Mouse (Mus musculus): ENCODE measurements at regions not wholly inside any gene's neighbourhood (a gene's known extent, or its start where the extent isn't known, plus 50 kb on each side); places are given as distances from the start of the nearest gene placed in this dataset.
A peak's percentile ranks its signal among the peaks of the same experiment; 100 is the strongest.

- no peaks in the 10 kb centered on the region; a peak in 1 of 4 replicates for H3K27me3 ChIP-seq (ENCODE audit: control insufficient read depth in 1 of 2, insufficient read depth in 2 of 2, low read length in 2 of 2)
- no peaks in the 10 kb centered on the region for H3K9me3 ChIP-seq (replicated peaks; ENCODE audit: insufficient read depth, low read length)
- H3K4me3 ChIP-seq (ENCODE audit: control insufficient read depth in 1 of 2, insufficient read depth in 1 of 2, low read depth in 2 of 2, low read length in 2 of 2), result no peak overlapping the region
- H3K79me2 ChIP-seq (ENCODE audit: control insufficient read depth, insufficient read depth, low read length, poor library complexity), result no peaks in the 10 kb centered on the region
- DNase-seq (ENCODE audit: low read depth, low spot score), result no peak
- H3K36me3 ChIP-seq (ENCODE audit: control insufficient read depth in 1 of 2, insufficient read depth in 2 of 2, low read length in 2 of 2), result peaks cover 0 to 11% of the 10 kb centered on the region in 2 experiments; a peak in 2 of 4 replicates
- no peak for TF ChIP-seq KAT2A (conservative IDR thresholded peaks at IDR 0.05; ENCODE audit: low read depth, low read length)
- no peak for TF ChIP-seq MYB (IDR thresholded peaks at IDR 0.05; ENCODE audit: low read depth, low read length)
- no peak for TF ChIP-seq RAD21 (IDR thresholded peaks at IDR 0.05; ENCODE audit: low read depth, low read length)
- TF ChIP-seq USF1 (IDR thresholded peaks at IDR 0.05; ENCODE audit: low read depth, low read length), result no peak
- TF ChIP-seq E2F4 (IDR thresholded peaks at IDR 0.05; ENCODE audit: borderline replicate concordance, low read depth, low read length), result no peak
- no peak for TF ChIP-seq TAL1 (IDR thresholded peaks at IDR 0.05; ENCODE audit: low read length)
- no peak for TF ChIP-seq EP300 (IDR thresholded peaks at IDR 0.05; ENCODE audit: low read depth in 1 of 2, low read length in 2 of 2)
- no peak for TF ChIP-seq UBTF (IDR thresholded peaks at IDR 0.05; ENCODE audit: borderline replicate concordance, insufficient read depth, low read depth, low read length)
- TF ChIP-seq SMC3 (IDR thresholded peaks at IDR 0.05; ENCODE audit: low read depth, low read length), result no peak
- no peak for TF ChIP-seq JUND (IDR thresholded peaks at IDR 0.05; ENCODE audit: low read depth, low read length)
- no peak for TF ChIP-seq TCF12 (IDR thresholded peaks at IDR 0.05; ENCODE audit: low read depth, low read length)
- H3K9ac ChIP-seq (ENCODE audit: control insufficient read depth, low read depth, low read length, poor library complexity, severe bottlenecking), result no peak overlapping the region
- no peak overlapping the region for H3K27ac ChIP-seq (ENCODE audit: control insufficient read depth, low read depth, low read length)
- peaks cover 4 to 19% of the 10 kb centered on the region in 2 experiments; a peak in 3 of 4 replicates for H3K4me1 ChIP-seq (ENCODE audit: control insufficient read depth in 1 of 2, insufficient read depth in 2 of 2, low read length in 2 of 2)
Observed at GRCm38 (mm10) chr3:118194754-118195153, 326.0 kb upstream of the Snx7 start.

- Histone ChIP-seq H3K27me3 (ENCODE audit: control insufficient read depth in 1 of 2, insufficient read depth in 2 of 2, low read length in 2 of 2) (no peaks in the 10 kb centered on the region), H3K79me2 (ENCODE audit: control insufficient read depth, insufficient read depth, low read length, poor library complexity) (no peaks in the 10 kb centered on the region), H3K36me3 (ENCODE audit: control insufficient read depth in 1 of 2, insufficient read depth in 2 of 2, low read length in 2 of 2) (peaks cover 0 to 22% of the 10 kb centered on the region in 2 experiments; a peak in 2 of 4 replicates), H3K27ac (ENCODE audit: control insufficient read depth, low read depth, low read length) (no peak overlapping the region), H3K4me1 (ENCODE audit: control insufficient read depth in 1 of 2, insufficient read depth in 2 of 2, low read length in 2 of 2) (peaks cover 4 to 21% of the 10 kb centered on the region in 2 experiments; a peak in 3 of 4 replicates), H3K9ac (ENCODE audit: control insufficient read depth, low read depth, low read length, poor library complexity, severe bottlenecking) (no peak overlapping the region), H3K9me3 (replicated peaks; ENCODE audit: insufficient read depth, low read length) (no peaks in the 10 kb centered on the region), H3K4me3 (ENCODE audit: control insufficient read depth in 1 of 2, insufficient read depth in 1 of 2, low read depth in 2 of 2, low read length in 2 of 2) (no peak overlapping the region)
- peak; percentile 86 for DNase-seq (ENCODE audit: low read depth, low spot score)
- peak; percentile 27; the same call in 1 of the 2 replicates for TF ChIP-seq BHLHE40 (IDR thresholded peaks at IDR 0.05; ENCODE audit: borderline replicate concordance, low read depth, low read length)
- TF ChIP-seq GATA1 (IDR thresholded peaks at IDR 0.05; ENCODE audit: low read depth, low read length), result peak; percentile 74
- peak; percentile 56; the same call in 1 of the 2 replicates for TF ChIP-seq MEF2A (IDR thresholded peaks at IDR 0.05; ENCODE audit: extremely low read depth, insufficient replicate concordance, low read depth, low read length, poor library complexity, severe bottlenecking)
- 0 out of 2 replicates have a peak, but pooled peaks have one; percentile 30 for TF ChIP-seq SIN3A (IDR thresholded peaks at IDR 0.05; ENCODE audit: low read length)
- TF ChIP-seq MAZ (IDR thresholded peaks at IDR 0.05; ENCODE audit: low read depth, low read length), result 0 out of 2 replicates have a peak, but pooled peaks have one; percentile 21
- TF ChIP-seq ZMIZ1 (IDR thresholded peaks at IDR 0.05; ENCODE audit: low read depth, low read length), result no peak
- peak; percentile 81 for TF ChIP-seq RCOR1 (IDR thresholded peaks at IDR 0.05; ENCODE audit: low read depth, low read length)
- peak; percentile 65; the same call in 1 of the 2 replicates for TF ChIP-seq TCF12 (IDR thresholded peaks at IDR 0.05; ENCODE audit: low read depth, low read length)
- no peak for TF ChIP-seq RAD21 (IDR thresholded peaks at IDR 0.05; ENCODE audit: low read depth, low read length)
- 0 out of 2 replicates have a peak, but pooled peaks have one; percentile 36 for TF ChIP-seq MAFK (IDR thresholded peaks at IDR 0.05; ENCODE audit: borderline replicate concordance, low read depth, low read length)
- no peak for TF ChIP-seq CHD1 (IDR thresholded peaks at IDR 0.05; ENCODE audit: low read depth, low read length)
- no peak for TF ChIP-seq MYB (IDR thresholded peaks at IDR 0.05; ENCODE audit: low read depth, low read length)
- TF ChIP-seq EP300 (IDR thresholded peaks at IDR 0.05; ENCODE audit: low read depth in 1 of 2, low read length in 2 of 2), result peak; percentile 70 to 86
- TF ChIP-seq ETS1 (IDR thresholded peaks at IDR 0.05; ENCODE audit: low read depth, low read length), result peak; percentile 70
- peak; percentile 58; the same call in 1 of the 2 replicates for TF ChIP-seq ELF1 (IDR thresholded peaks at IDR 0.05; ENCODE audit: low read depth, low read length)
Observed at GRCm38 (mm10) chr3:118189382-118189781, 320.6 kb upstream of the Snx7 start.

Measured in MEL (cell line).